Comparison of ENCODE assay signal across 7 mouse cellular contexts in genomic region chr4:154961911-154962310, GRCm38 (mm10). TPM values are rescaled to one million over a fixed set of nuclear protein-coding genes. Genes with fewer than 3 reads are reported as not detected.
DNase-seq lines count a peak whose midpoint lies in the region; ATAC-seq and TF ChIP-seq lines count a peak whose summit lies in the region.

No protein-coding gene starts in this region.

- H3K79me2 ChIP-seq in CH12.LX (replicated peaks; ENCODE audit: control insufficient read depth, extremely low read depth, insufficient read depth, poor library complexity, severe bottlenecking) = peaks cover 27% of the 10 kb centered on the region

- WGBS in midbrain, embryonic 11.5 days = 5% methylated on average over 13 of the region's 13 CpGs
- WGBS in thymus, adult 2 months = 5% methylated on average over 13 of the region's 13 CpGs

- no peak for TF ChIP-seq CTCF in CH12.LX (conservative IDR thresholded peaks at IDR 0.05 in 1 of 2, IDR thresholded peaks at IDR 0.05 in 1 of 2; ENCODE audit: low read depth in 2 of 2, low read length in 2 of 2)
- TF ChIP-seq CTCF in cortical plate, adult 2 months (IDR thresholded peaks at IDR 0.05; ENCODE audit: extremely low read depth, insufficient read depth, low read length) = no peak
- no peak for TF ChIP-seq CTCF in thymus, adult 2 months (IDR thresholded peaks at IDR 0.05; ENCODE audit: borderline replicate concordance, control insufficient read depth, extremely low read depth, insufficient read depth, low read length, poor library complexity)

- H3K36me3 ChIP-seq in CH12.LX (replicated peaks in 1 of 2; ENCODE audit: control insufficient read depth in 1 of 2, insufficient read depth in 1 of 2, low read length in 1 of 2) = peaks cover 0 to 17% of the 10 kb centered on the region in 2 experiments
- peaks cover 4% of the 10 kb centered on the region for H3K36me3 ChIP-seq in midbrain, embryonic 11.5 days (ENCODE audit: control insufficient read depth, insufficient read depth, low read length)
- H3K36me3 ChIP-seq in thymus, adult 2 months (ENCODE audit: control insufficient read depth, insufficient read depth, low read length) = no peaks in the 10 kb centered on the region

- peaks cover 57% of the 10 kb centered on the region for H3K27me3 ChIP-seq in CH12.LX (replicated peaks)
- H3K27me3 ChIP-seq in midbrain, embryonic 11.5 days (ENCODE audit: control insufficient read depth, insufficient read depth, low read length) = peaks cover 4% of the 10 kb centered on the region; the same call in 1 of the 2 replicates
- no peaks in the 10 kb centered on the region; the same call in 1 of the 2 replicates for H3K27me3 ChIP-seq in thymus, adult 2 months (ENCODE audit: control insufficient read depth, insufficient read depth, low read length)

- ATAC-seq in midbrain, embryonic 11.5 days (ENCODE audit: low FRiP score) = no peak

- no peaks in the 10 kb centered on the region for H3K9me3 ChIP-seq in CH12.LX (replicated peaks; ENCODE audit: low read length)
- H3K9me3 ChIP-seq in midbrain, embryonic 11.5 days (ENCODE audit: control insufficient read depth, low read length) = no peaks in the 10 kb centered on the region

- H3K4me2 ChIP-seq in CH12.LX (ENCODE audit: insufficient read depth, low read depth, poor library complexity, severe bottlenecking) = peak overlapping the region; percentile 88
- peak overlapping the region; percentile 79 for H3K4me2 ChIP-seq in midbrain, embryonic 11.5 days

- peak; percentile 66 for TF ChIP-seq EP300 in CH12.LX (IDR thresholded peaks at IDR 0.05; ENCODE audit: low read length)

- peak; percentile 49; the same call in 1 of the 2 replicates for TF ChIP-seq POLR2A in CH12.LX (IDR thresholded peaks at IDR 0.05; ENCODE audit: low read depth, low read length)
- TF ChIP-seq POLR2A in cortical plate, adult 2 months (IDR thresholded peaks at IDR 0.05; ENCODE audit: extremely low read depth, insufficient read depth, low read length) = no peak
- 0 out of 2 replicates have a peak, but pooled peaks have one; percentile 24 for TF ChIP-seq POLR2A in thymus, adult 2 months (IDR thresholded peaks at IDR 0.05; ENCODE audit: control insufficient read depth, extremely low read depth, insufficient read depth, low read length, poor library complexity)

- in situ Hi-C loops in CH12.LX (cut with MboI; ENCODE audit: low pct_ligation_motif_present, low pct_unique_long_range_greater_than_20kb, low sequenced_read_pairs) = loop anchor here (25.0 kb wide), 1 partner anchor 275 kb away; the partner anchor contains the start of gene Faap20

- peak; percentile 69 for DNase-seq in CH12.LX (ENCODE audit: extremely low read depth)
- DNase-seq in induced T-regulatory cell, adult 2 months (ENCODE audit: low read depth) = peak; percentile 67
- peak; percentile 85 for DNase-seq in midbrain, embryonic 11.5 days (ENCODE audit: low spot score, missing footprints)
- DNase-seq in thymus, adult 2 months = peak; percentile 72
- no peak for DNase-seq in left cerebral cortex, adult 18-20 months (ENCODE audit: low spot score in 2 of 2)
- DNase-seq in cerebellum, postnatal 36 days = no peak

- no peak for TF ChIP-seq RAD21 in CH12.LX (IDR thresholded peaks at IDR 0.05; ENCODE audit: low read depth, low read length)

- H3K4me3 ChIP-seq in CH12.LX (replicated peaks in 1 of 3; ENCODE audit: low read depth in 2 of 3, low read length in 2 of 3, poor library complexity in 1 of 3) = peak overlapping the region; percentile 55 to 75 (median 61)
- H3K4me3 ChIP-seq in cortical plate, adult 2 months (ENCODE audit: insufficient read depth, low read length) = peak overlapping the region; percentile 93
- H3K4me3 ChIP-seq in midbrain, embryonic 11.5 days (ENCODE audit: low read depth, low read length) = peak overlapping the region; percentile 95
- H3K4me3 ChIP-seq in thymus, adult 2 months (ENCODE audit: control insufficient read depth, insufficient read depth, low read length) = peak overlapping the region; percentile 53

- dilution Hi-C loops in CH12.LX (cut with MboI; ENCODE audit: extremely low pct_ligation_motif_present, extremely low pct_unique_long_range_greater_than_20kb, low sequenced_read_pairs) = no loop called here

- H3K4me1 ChIP-seq in CH12.LX (ENCODE audit: control insufficient read depth in 1 of 2, insufficient read depth in 2 of 2) = peaks cover 27 to 67% of the 10 kb centered on the region in 2 experiments
- peaks cover 5% of the 10 kb centered on the region for H3K4me1 ChIP-seq in cortical plate, adult 2 months (ENCODE audit: control insufficient read depth, insufficient read depth, low read length)
- peaks cover 74% of the 10 kb centered on the region for H3K4me1 ChIP-seq in midbrain, embryonic 11.5 days (ENCODE audit: control insufficient read depth, insufficient read depth, low read length)
- peaks cover 57% of the 10 kb centered on the region for H3K4me1 ChIP-seq in thymus, adult 2 months (replicated peaks; ENCODE audit: control insufficient read depth, insufficient read depth, low read length)

- H3K27ac ChIP-seq in CH12.LX (ENCODE audit: insufficient read depth, low read depth) = no peak overlapping the region
- H3K27ac ChIP-seq in cortical plate, adult 2 months (ENCODE audit: insufficient read depth, low read length) = peak overlapping the region; percentile 62; the same call in 1 of the 2 replicates
- peak overlapping the region; percentile 98 for H3K27ac ChIP-seq in midbrain, embryonic 11.5 days (ENCODE audit: low read depth, low read length)
- H3K27ac ChIP-seq in thymus, adult 2 months (ENCODE audit: control insufficient read depth, insufficient read depth, low read length) = no peak overlapping the region

- H3K9ac ChIP-seq in CH12.LX (ENCODE audit: insufficient read depth, low read depth) = peak overlapping the region; percentile 48; the same call in 1 of the 2 replicates
- peak overlapping the region; percentile 98 for H3K9ac ChIP-seq in midbrain, embryonic 11.5 days (ENCODE audit: low read length)

TF ChIP-seq in CH12.LX, 34 proteins besides CTCF, POLR2A, EP300 and RAD21 (continues in another document):
- TF ChIP-seq NRF1 (IDR thresholded peaks at IDR 0.05; ENCODE audit: low read depth, low read length) (0 out of 2 replicates have a peak, but pooled peaks have one; percentile 33), MAFK (IDR thresholded peaks at IDR 0.05; ENCODE audit: insufficient replicate concordance, low read length) (0 out of 2 replicates have a peak, but pooled peaks have one; percentile 14), CHD2 (IDR thresholded peaks at IDR 0.05; ENCODE audit: low read length) (no peak), HCFC1 (IDR thresholded peaks at IDR 0.05; ENCODE audit: low read depth, low read length) (no peak), GABPA (IDR thresholded peaks at IDR 0.05; ENCODE audit: insufficient replicate concordance, low read depth, low read length) (no peak), ZNF384 (IDR thresholded peaks at IDR 0.05; ENCODE audit: low read depth, low read length) (no peak), MYC (IDR thresholded peaks at IDR 0.05; ENCODE audit: low read depth, low read length) (peak; percentile 88), SMC3 (IDR thresholded peaks at IDR 0.05; ENCODE audit: low read depth, low read length) (no peak), ZKSCAN1 (IDR thresholded peaks at IDR 0.05; ENCODE audit: borderline replicate concordance, low read depth, low read length) (no peak), ELF1 (IDR thresholded peaks at IDR 0.05; ENCODE audit: low read depth, low read length) (peak; percentile 76), UBTF (IDR thresholded peaks at IDR 0.05; ENCODE audit: low read depth, low read length) (no peak), MAZ (IDR thresholded peaks at IDR 0.05; ENCODE audit: low read depth, low read length) (0 out of 2 replicates have a peak, but pooled peaks have one; percentile 40), KAT2A (IDR thresholded peaks at IDR 0.05; ENCODE audit: insufficient replicate concordance, low read length) (no peak), USF1 (IDR thresholded peaks at IDR 0.05; ENCODE audit: low read depth, low read length) (no peak), BHLHE40 (IDR thresholded peaks at IDR 0.05; ENCODE audit: low read depth, low read length) (0 out of 2 replicates have a peak, but pooled peaks have one; percentile 29), MEF2A (IDR thresholded peaks at IDR 0.05; ENCODE audit: borderline replicate concordance, low read depth, low read length) (peak; percentile 51; the same call in 1 of the 2 replicates), ZMIZ1 (IDR thresholded peaks at IDR 0.05; ENCODE audit: low read depth, low read length) (no peak), USF2 (conservative IDR thresholded peaks at IDR 0.05; ENCODE audit: low read depth, low read length) (no peak), E2F4 (IDR thresholded peaks at IDR 0.05; ENCODE audit: insufficient replicate concordance, low read depth, low read length) (no peak), RCOR1 (conservative IDR thresholded peaks at IDR 0.05; ENCODE audit: low read depth, low read length) (0 out of 2 replicates have a peak, but pooled peaks have one; percentile 26), SIN3A (IDR thresholded peaks at IDR 0.05; ENCODE audit: low read length) (peak; percentile 79)

RNA-seq across cellular contexts. Expression of gene Hes5, which starts 1.2 kb away (rescaled TPM):
- 6.2 and 6.8 TPM in 2 replicates for total RNA-seq in CH12.LX (2012; rRNA removed)
- total RNA-seq in CH12.LX (2014; rRNA removed) = 2.1 and 2.7 TPM in 2 replicates
- polyA plus RNA-seq in CH12.LX (2012; ENCODE audit: insufficient read length, low read depth) = 1.5 and 1.7 TPM in 2 replicates
- polyA plus RNA-seq in cortical plate, adult 2 months (2012; rRNA removed) = 25.9 and 28.2 TPM in 2 replicates
- polyA plus RNA-seq in midbrain, embryonic 11.5 days (2014; fragmentation: Nextera tagmentation; extraction: Ambion mirVana) = 456 and 535 TPM in 2 replicates
- 4.1 and 5.6 TPM in 2 replicates for polyA plus RNA-seq in thymus, adult 2 months (2012; rRNA removed)
- total RNA-seq in left cerebral cortex, adult 18-20 months (2021) = 10 to 100 TPM; 35.7 to 36.1 TPM

RNA-seq across cellular contexts. Expression of gene Pank4, which starts 2.0 kb away (rescaled TPM):
- 30.6 and 34.7 TPM in 2 replicates for total RNA-seq in CH12.LX (2012; rRNA removed)
- total RNA-seq in CH12.LX (2014; rRNA removed) = 27.6 and 28.1 TPM in 2 replicates
- 22.4 and 23.2 TPM in 2 replicates for polyA plus RNA-seq in CH12.LX (2012; ENCODE audit: insufficient read length, low read depth)
- polyA plus RNA-seq in cortical plate, adult 2 months (2012; rRNA removed) = 64.5 and 68.2 TPM in 2 replicates
- polyA plus RNA-seq in midbrain, embryonic 11.5 days (2014; fragmentation: Nextera tagmentation; extraction: Ambion mirVana) = 37.0 and 40.4 TPM in 2 replicates
- 121 and 155 TPM in 2 replicates for polyA plus RNA-seq in thymus, adult 2 months (2012; rRNA removed)
- total RNA-seq in left cerebral cortex, adult 18-20 months (2021) = 10 to 100 TPM; 38.3 to 46.8 TPM

RNA-seq across cellular contexts. Expression of gene Tnfrsf14, which starts 33.5 kb away (rescaled TPM):
- total RNA-seq in CH12.LX (2012; rRNA removed) (68.3 and 109 TPM in 2 replicates), CH12.LX (2014; rRNA removed) (21.0 and 25.9 TPM in 2 replicates)
- 19.8 and 20.0 TPM in 2 replicates for polyA plus RNA-seq in CH12.LX (2012; ENCODE audit: insufficient read length, low read depth)
- polyA plus RNA-seq in cortical plate, adult 2 months (2012; rRNA removed) = 2.3 TPM in 2 replicates
- polyA plus RNA-seq in midbrain, embryonic 11.5 days (2014; fragmentation: Nextera tagmentation; extraction: Ambion mirVana) = 0.93 and 1.2 TPM in 2 replicates
- polyA plus RNA-seq in thymus, adult 2 months (2012; rRNA removed) = 215 and 227 TPM in 2 replicates
- total RNA-seq in left cerebral cortex, adult 18-20 months (2021) = 1 to 10 TPM; 2.0 to 2.1 TPM

Comparison
In these comparisons a context has a peak if more than half of its experiments do, and no peak if none do; other contexts are left out.
1. DNase-seq: peak in CH12.LX (single experiment), induced T-regulatory cell, adult 2 months (single experiment), midbrain, embryonic 11.5 days (single experiment) and thymus, adult 2 months (single experiment); none in left cerebral cortex, adult 18-20 months (0 of 2) and cerebellum, postnatal 36 days (0 of 2).
2. H3K27ac ChIP-seq: peak in cortical plate, adult 2 months (single experiment) and midbrain, embryonic 11.5 days (single experiment); none in CH12.LX (single experiment) and thymus, adult 2 months (single experiment).
3. RNA of gene Hes5, which starts 1.2 kb away (polyA plus RNA-seq): 456 to 535 TPM in midbrain, embryonic 11.5 days; 25.9 to 28.2 TPM in cortical plate, adult 2 months, 4.1 to 5.6 TPM in thymus, adult 2 months and 1.5 to 1.7 TPM in CH12.LX; every median in the first group is over 10 times any median in the second.
4. RNA of gene Tnfrsf14, which starts 33.5 kb away (polyA plus RNA-seq): 215 to 227 TPM in thymus, adult 2 months; 19.8 to 20.0 TPM in CH12.LX, 2.3 TPM in cortical plate, adult 2 months and 0.93 to 1.2 TPM in midbrain, embryonic 11.5 days; every median in the first group is over 10 times any median in the second.
5. Peak in every context shown above with its lines, with median percentiles within 50 percentile points of each other: H3K4me3 ChIP-seq.